In the genomic region with DNA sequence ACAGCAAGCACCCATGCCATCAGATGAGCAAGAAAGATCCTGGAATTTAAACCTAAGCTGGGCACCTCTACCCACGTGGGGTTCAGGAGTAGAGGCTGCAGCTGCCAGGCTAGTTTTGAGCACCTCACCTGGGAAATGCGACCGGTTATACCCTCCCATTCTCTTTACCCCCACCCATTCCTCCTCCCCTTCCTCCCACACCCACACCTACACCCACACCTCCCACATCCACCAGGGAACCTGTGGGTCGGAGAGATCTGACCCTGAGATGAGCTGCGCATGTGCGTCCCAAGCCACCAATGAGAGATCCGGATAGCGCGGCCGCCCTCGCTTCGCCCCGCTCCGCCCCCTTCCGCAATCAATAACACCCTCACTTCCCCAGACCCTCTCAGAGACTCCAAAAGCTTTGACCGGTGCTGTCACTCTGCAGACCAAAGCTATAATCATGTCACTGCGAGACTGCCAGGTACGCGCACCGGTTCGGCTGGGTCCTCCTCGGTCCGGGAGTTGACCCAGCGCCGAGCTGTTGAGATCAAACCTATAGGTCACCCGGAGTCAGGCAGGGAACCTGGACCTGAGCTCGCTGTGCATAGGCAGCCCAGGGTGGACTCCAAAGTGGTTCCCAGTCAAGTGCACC, we compare ENCODE assay signal across 8 mouse cellular contexts. TPM values are rescaled to one million over a fixed set of nuclear protein-coding genes. Genes with fewer than 3 reads are reported as not detected.
DNase-seq lines count a peak whose midpoint lies in the region; ATAC-seq lines count a peak whose summit lies in the region.

Gene Ttc38, plus strand, starts transcription at position 353 of the 637 bp plus-strand sequence.

- H3K9me3 ChIP-seq in erythroblast, embryonic 14.5 days (ENCODE audit: control insufficient read depth, low read length) = no peaks in the 10 kb centered on the region
- no peaks in the 10 kb centered on the region for H3K9me3 ChIP-seq in heart, embryonic 11.5 days (replicated peaks; ENCODE audit: control insufficient read depth, low read length)
- no peaks in the 10 kb centered on the region for H3K9me3 ChIP-seq in kidney, embryonic 16.5 days (ENCODE audit: low read length)

- H3K4me2 ChIP-seq in heart, embryonic 11.5 days = peak within 1 kb of the TSS; percentile 77
- H3K4me2 ChIP-seq in kidney, embryonic 16.5 days (replicated peaks; ENCODE audit: low read depth, low read length) = peak within 1 kb of the TSS; percentile 84

- peak within 1 kb of the TSS; percentile 75 for H3K4me3 ChIP-seq in erythroblast, embryonic 14.5 days (replicated peaks)
- H3K4me3 ChIP-seq in heart, embryonic 11.5 days (ENCODE audit: low read depth, low read length) = peak within 1 kb of the TSS; percentile 61
- H3K4me3 ChIP-seq in kidney, embryonic 16.5 days (ENCODE audit: low read length) = peak within 1 kb of the TSS; percentile 58

- H3K27me3 ChIP-seq in erythroblast, embryonic 14.5 days (ENCODE audit: control insufficient read depth) = no peaks in the 10 kb centered on the region
- no peaks in the 10 kb centered on the region for H3K27me3 ChIP-seq in heart, embryonic 11.5 days (ENCODE audit: control insufficient read depth, insufficient read depth, low read length)
- no peaks in the 10 kb centered on the region for H3K27me3 ChIP-seq in kidney, embryonic 16.5 days (ENCODE audit: insufficient read depth, low read length)

- 2% methylated on average over 27 of the region's 27 CpGs for WGBS in heart, embryonic 11.5 days (ENCODE audit: insufficient replicate concordance)
- under 1% methylated on average over 27 of the region's 27 CpGs for whole genome bisulfite sequencing in kidney, embryonic 16.5 days

- DNase-seq in B cell, adult 2 months = peak; percentile 77 to 78
- peak; percentile 20 for DNase-seq in brain, embryonic 18.5 days (ENCODE audit: low read depth, low spot score)
- DNase-seq in liver = peak; percentile 84
- DNase-seq in monocyte, adult 2 months (ENCODE audit: low read depth in 1 of 2, low spot score in 2 of 2) = peak; percentile 22 to 57
- DNase-seq in spleen, postnatal 36 days (ENCODE audit: low spot score in 2 of 2) = peak; percentile 89 to 91

- H3K27ac ChIP-seq in heart, embryonic 11.5 days (ENCODE audit: low read depth, low read length) = no peak within 1 kb of the TSS
- no peak within 1 kb of the TSS for H3K27ac ChIP-seq in kidney, embryonic 16.5 days (ENCODE audit: low read length)

- peaks cover 2% of the 10 kb centered on the region; the same call in 1 of the 2 replicates for H3K36me3 ChIP-seq in erythroblast, embryonic 14.5 days (ENCODE audit: control insufficient read depth)
- no peaks in the 10 kb centered on the region for H3K36me3 ChIP-seq in heart, embryonic 11.5 days (ENCODE audit: control insufficient read depth, insufficient read depth, low read length)
- no peaks in the 10 kb centered on the region for H3K36me3 ChIP-seq in kidney, embryonic 16.5 days (ENCODE audit: insufficient read depth, low read length)

- peak; percentile 60 for ATAC-seq in heart, embryonic 11.5 days (replicated peaks; ENCODE audit: insufficient number of reproducible peaks, low FRiP score, low TSS enrichment)
- peak; percentile 88 for ATAC-seq in kidney, embryonic 16.5 days (ENCODE audit: low FRiP score, low TSS enrichment)

- peaks cover 37% of the 10 kb centered on the region for H3K4me1 ChIP-seq in erythroblast, embryonic 14.5 days (ENCODE audit: control insufficient read depth)
- peaks cover 2% of the 10 kb centered on the region; the same call in 1 of the 2 replicates for H3K4me1 ChIP-seq in heart, embryonic 11.5 days (ENCODE audit: control insufficient read depth, insufficient read depth, low read length)
- peaks cover 7% of the 10 kb centered on the region for H3K4me1 ChIP-seq in kidney, embryonic 16.5 days (ENCODE audit: insufficient read depth, low read length)

- peak within 1 kb of the TSS; percentile 66 for H3K9ac ChIP-seq in heart, embryonic 11.5 days (ENCODE audit: low read depth, low read length)
- peak within 1 kb of the TSS; percentile 68 for H3K9ac ChIP-seq in kidney, embryonic 16.5 days (replicated peaks; ENCODE audit: low read length)

RNA-seq across cellular contexts. Expression of gene Ttc38, which starts in this region (rescaled TPM):
- polyA plus RNA-seq in erythroblast, embryonic 14.5 days (2012) = 0.16 and 0.30 TPM in 2 replicates
- polyA plus RNA-seq in heart, embryonic 11.5 days (2014; fragmentation: Nextera tagmentation; extraction: Ambion mirVana) = 2.7 and 4.0 TPM in 2 replicates
- polyA plus RNA-seq in kidney, embryonic 16.5 days (2015; fragmentation: Nextera tagmentation; extraction: Ambion mirVana) = 8.0 and 8.2 TPM in 2 replicates

Comparison
In these comparisons a context has a peak if more than half of its experiments do, and no peak if none do; other contexts are left out.
1. DNase-seq: peak in every context shown above with its lines; median percentile 90 in spleen, postnatal 36 days; 84 in liver; 78 in B cell, adult 2 months; 40 in monocyte, adult 2 months; 20 in brain, embryonic 18.5 days.